Mouse (Mus musculus): Measurements from ENCODE around the gene Gna11. TPM values are rescaled to one million over a fixed set of nuclear protein-coding genes. Genes with fewer than 3 reads are reported as not detected.

The Gna11 gene
- polyA plus RNA-seq, 1 experiment from 2014 or later, result 57.4 TPM

GRCm38 (mm10) chr10:81546788-81547571 is 2.0 kb upstream of the Gna11 start:
- Histone ChIP-seq H3K9me3 (ENCODE audit: control insufficient read depth, low read length) (no peaks in the 10 kb centered on the region), H3K4me3 (ENCODE audit: control insufficient read depth in 1 of 2, insufficient read depth in 1 of 2, low read depth in 1 of 2, low read length in 2 of 2) (no peak overlapping the region), H3K36me3 (ENCODE audit: control insufficient read depth, insufficient read depth, low read length) (no peaks in the 10 kb centered on the region), H3K4me1 (ENCODE audit: control insufficient read depth in 2 of 2, insufficient read depth in 2 of 2, low read length in 2 of 2) (peaks cover 18 to 27% of the 10 kb centered on the region in 2 experiments), H3K9ac (ENCODE audit: low read length) (peak overlapping the region; percentile 40; the same call in 1 of the 2 replicates), H3K4me2 (ENCODE audit: low read length) (no peak overlapping the region), H3K27me3 (ENCODE audit: control insufficient read depth, insufficient read depth, low read length) (no peaks in the 10 kb centered on the region), H3K27ac (replicated peaks in 1 of 2; ENCODE audit: control insufficient read depth in 1 of 2, insufficient read depth in 1 of 2, low read depth in 2 of 2, low read length in 2 of 2) (no peak overlapping the region)
- no peak for ATAC-seq (ENCODE audit: insufficient number of reproducible peaks, insufficient read depth, low FRiP score, low read depth)
- WGBS, result 88% methylated on average over 13 of the region's 13 CpGs

GRCm38 (mm10) chr10:81546332-81546731 is 1.3 kb upstream of the Gna11 start:
- Histone ChIP-seq H3K9ac (ENCODE audit: low read length) (peak overlapping the region; percentile 40), H3K4me2 (ENCODE audit: low read length) (no peak overlapping the region), H3K9me3 (ENCODE audit: control insufficient read depth, low read length) (no peaks in the 10 kb centered on the region), H3K4me1 (ENCODE audit: control insufficient read depth in 2 of 2, insufficient read depth in 2 of 2, low read length in 2 of 2) (peaks cover 20 to 33% of the 10 kb centered on the region in 2 experiments), H3K4me3 (ENCODE audit: control insufficient read depth in 1 of 2, insufficient read depth in 1 of 2, low read depth in 1 of 2, low read length in 2 of 2) (no peak overlapping the region), H3K27me3 (ENCODE audit: control insufficient read depth, insufficient read depth, low read length) (no peaks in the 10 kb centered on the region), H3K36me3 (ENCODE audit: control insufficient read depth, insufficient read depth, low read length) (no peaks in the 10 kb centered on the region), H3K27ac (replicated peaks in 1 of 2; ENCODE audit: control insufficient read depth in 1 of 2, insufficient read depth in 1 of 2, low read depth in 2 of 2, low read length in 2 of 2) (no peak overlapping the region)
- 57% methylated on average over 5 of the region's 5 CpGs for WGBS
- ATAC-seq (ENCODE audit: insufficient number of reproducible peaks, insufficient read depth, low FRiP score, low read depth), result no peak

GRCm38 (mm10) chr10:81544296-81545160 is 462 bp downstream of the Gna11 start:
- no peak for ATAC-seq (ENCODE audit: insufficient number of reproducible peaks, insufficient read depth, low FRiP score, low read depth)
- Histone ChIP-seq H3K4me2 (ENCODE audit: low read length) (peak overlapping the region; percentile 98), H3K4me3 (ENCODE audit: control insufficient read depth in 1 of 2, insufficient read depth in 1 of 2, low read depth in 1 of 2, low read length in 2 of 2) (peak overlapping the region; percentile 80 to 97), H3K27me3 (ENCODE audit: control insufficient read depth, insufficient read depth, low read length) (no peaks in the 10 kb centered on the region), H3K36me3 (ENCODE audit: control insufficient read depth, insufficient read depth, low read length) (no peaks in the 10 kb centered on the region), H3K27ac (replicated peaks in 1 of 2; ENCODE audit: control insufficient read depth in 1 of 2, insufficient read depth in 1 of 2, low read depth in 2 of 2, low read length in 2 of 2) (peak overlapping the region in 1 of 2 experiments; percentile 75; a peak in 3 of 4 replicates), H3K4me1 (ENCODE audit: control insufficient read depth in 2 of 2, insufficient read depth in 2 of 2, low read length in 2 of 2) (peaks cover 20 to 34% of the 10 kb centered on the region in 2 experiments), H3K9ac (ENCODE audit: low read length) (peak overlapping the region; percentile 93), H3K9me3 (ENCODE audit: control insufficient read depth, low read length) (no peaks in the 10 kb centered on the region)
- under 1% methylated on average over 91 of the region's 93 CpGs for WGBS

GRCm38 (mm10) chr10:81543633-81544032 is 1.4 kb downstream of the Gna11 start:
- Histone ChIP-seq H3K36me3 (ENCODE audit: control insufficient read depth, insufficient read depth, low read length) (0 out of 2 replicates have a peak, but pooled peaks cover 4% of the 10 kb centered on the region), H3K4me1 (ENCODE audit: control insufficient read depth in 2 of 2, insufficient read depth in 2 of 2, low read length in 2 of 2) (peaks cover 20 to 34% of the 10 kb centered on the region in 2 experiments), H3K9ac (ENCODE audit: low read length) (peak overlapping the region; percentile 93), H3K4me3 (ENCODE audit: control insufficient read depth in 1 of 2, insufficient read depth in 1 of 2, low read depth in 1 of 2, low read length in 2 of 2) (peak overlapping the region; percentile 80 to 97), H3K27me3 (ENCODE audit: control insufficient read depth, insufficient read depth, low read length) (no peaks in the 10 kb centered on the region), H3K9me3 (ENCODE audit: control insufficient read depth, low read length) (no peaks in the 10 kb centered on the region), H3K27ac (replicated peaks in 1 of 2; ENCODE audit: control insufficient read depth in 1 of 2, insufficient read depth in 1 of 2, low read depth in 2 of 2, low read length in 2 of 2) (no peak overlapping the region), H3K4me2 (ENCODE audit: low read length) (peak overlapping the region; percentile 98)
- ATAC-seq (ENCODE audit: insufficient number of reproducible peaks, insufficient read depth, low FRiP score, low read depth), result no peak
- WGBS, result 77% methylated on average over 1 of the region's 1 CpGs

- Histone ChIP-seq H3K27ac (replicated peaks in 1 of 2; ENCODE audit: control insufficient read depth in 1 of 2, insufficient read depth in 1 of 2, low read depth in 2 of 2, low read length in 2 of 2) (no peak overlapping the region), H3K9ac (ENCODE audit: low read length) (peak overlapping the region; percentile 93), H3K36me3 (ENCODE audit: control insufficient read depth, insufficient read depth, low read length) (0 out of 2 replicates have a peak, but pooled peaks cover 4% of the 10 kb centered on the region), H3K4me2 (ENCODE audit: low read length) (peak overlapping the region; percentile 98), H3K9me3 (ENCODE audit: control insufficient read depth, low read length) (no peaks in the 10 kb centered on the region), H3K4me1 (ENCODE audit: control insufficient read depth in 2 of 2, insufficient read depth in 2 of 2, low read length in 2 of 2) (peaks cover 20 to 34% of the 10 kb centered on the region in 2 experiments), H3K27me3 (ENCODE audit: control insufficient read depth, insufficient read depth, low read length) (no peaks in the 10 kb centered on the region), H3K4me3 (ENCODE audit: control insufficient read depth in 1 of 2, insufficient read depth in 1 of 2, low read depth in 1 of 2, low read length in 2 of 2) (no peak overlapping the region)
- WGBS, result 78% methylated on average over 7 of the region's 7 CpGs
- ATAC-seq (ENCODE audit: insufficient number of reproducible peaks, insufficient read depth, low FRiP score, low read depth), result no peak
These were observed 2.1 kb downstream of the Gna11 start for GRCm38 (mm10) chr10:81542727-81543460.

- Histone ChIP-seq H3K27me3 (ENCODE audit: control insufficient read depth, insufficient read depth, low read length) (no peaks in the 10 kb centered on the region), H3K36me3 (ENCODE audit: control insufficient read depth, insufficient read depth, low read length) (0 out of 2 replicates have a peak, but pooled peaks cover 4% of the 10 kb centered on the region), H3K4me3 (ENCODE audit: control insufficient read depth in 1 of 2, insufficient read depth in 1 of 2, low read depth in 1 of 2, low read length in 2 of 2) (no peak overlapping the region), H3K9me3 (ENCODE audit: control insufficient read depth, low read length) (no peaks in the 10 kb centered on the region), H3K4me1 (ENCODE audit: control insufficient read depth in 2 of 2, insufficient read depth in 2 of 2, low read length in 2 of 2) (peaks cover 20 to 34% of the 10 kb centered on the region in 2 experiments), H3K27ac (replicated peaks in 1 of 2; ENCODE audit: control insufficient read depth in 1 of 2, insufficient read depth in 1 of 2, low read depth in 2 of 2, low read length in 2 of 2) (peak overlapping the region; percentile 18 to 37; a peak in 1 of 4 replicates), H3K9ac (ENCODE audit: low read length) (peak overlapping the region; percentile 93), H3K4me2 (ENCODE audit: low read length) (peak overlapping the region; percentile 35)
- WGBS, result 41% methylated on average over 10 of the region's 10 CpGs
- ATAC-seq (ENCODE audit: insufficient number of reproducible peaks, insufficient read depth, low FRiP score, low read depth), result no peak
These were observed 3.2 kb downstream of the Gna11 start for GRCm38 (mm10) chr10:81541803-81542202.

- 0 out of 2 replicates have a peak, but pooled peaks cover 4% of the 10 kb centered on the region for H3K36me3 ChIP-seq (ENCODE audit: control insufficient read depth, insufficient read depth, low read length)
- H3K27ac ChIP-seq (replicated peaks in 1 of 2; ENCODE audit: control insufficient read depth in 1 of 2, insufficient read depth in 1 of 2, low read depth in 2 of 2, low read length in 2 of 2), result peak overlapping the region; percentile 18 to 37; a peak in 1 of 4 replicates
- H3K9ac ChIP-seq (ENCODE audit: low read length), result peak overlapping the region; percentile 93
- no peak for ATAC-seq (ENCODE audit: insufficient number of reproducible peaks, insufficient read depth, low FRiP score, low read depth)
- WGBS, result 72% methylated on average over 5 of the region's 5 CpGs
- H3K4me3 ChIP-seq (ENCODE audit: control insufficient read depth in 1 of 2, insufficient read depth in 1 of 2, low read depth in 1 of 2, low read length in 2 of 2), result no peak overlapping the region
- H3K9me3 ChIP-seq (ENCODE audit: control insufficient read depth, low read length), result no peaks in the 10 kb centered on the region
- H3K4me2 ChIP-seq (ENCODE audit: low read length), result peak overlapping the region; percentile 35; the same call in 1 of the 2 replicates
- no peaks in the 10 kb centered on the region for H3K27me3 ChIP-seq (ENCODE audit: control insufficient read depth, insufficient read depth, low read length)
- H3K4me1 ChIP-seq (ENCODE audit: control insufficient read depth in 2 of 2, insufficient read depth in 2 of 2, low read length in 2 of 2), result peaks cover 20 to 34% of the 10 kb centered on the region in 2 experiments
These were observed 3.6 kb downstream of the Gna11 start for GRCm38 (mm10) chr10:81541363-81541762.
